Mouse (Mus musculus) erythroid progenitor cell, adult 5-6 weeks (primary cell): ENCODE data around the gene Cd248. TPM values are rescaled to one million over a fixed set of nuclear protein-coding genes. Genes with fewer than 3 reads are reported as not detected.

Experiments
- ATAC-seq: replicated peaks from 2 replicates; pipeline ENCODE4 v1.8.0; 2016; ENCODE audit warnings: moderate number of reproducible peaks, mild to moderate bottlenecking, moderate TSS enrichment, inconsistent platforms; ENCODE audit not compliant: poor library complexity, low FRiP score, severe bottlenecking
- total RNA-seq, 2 experiments: library from RNA; stranded (forward) in 1 of 2; stranded (reverse) in 1 of 2; fragments of 150-400 nt in 1 of 2; fragments of 186-747, 209-891 nt in 1 of 2; gene quantifications; 2 replicates each; pipeline versions ENCODE4 v1.2.3 to v1.2.4; 2015 to 2017; ENCODE audit warnings: low replicate concordance in 2 of 2

Gene Cd248
- total RNA-seq, 2 experiments from 2014 or later = not detected

- ATAC-seq = no peak
Measured at GRCm38 (mm10) chr19:5095887-5096474, 28.1 kb downstream of the Cd248 start.

- no peak for ATAC-seq
Measured at GRCm38 (mm10) chr19:5097521-5098362, 29.9 kb downstream of the Cd248 start.

- ATAC-seq = no peak; the same call in 1 of the 2 replicates
Measured at GRCm38 (mm10) chr19:5098363-5099143, 30.7 kb downstream of the Cd248 start, which contains the start of gene Cnih2. Gene Cnih2 (minus strand): TSS chr19:5098521.

- ATAC-seq = 0 out of 2 replicates have a peak, but pooled peaks have one; percentile 6
Measured at GRCm38 (mm10) chr19:5106074-5106473, 38.2 kb downstream of the Cd248 start.

GRCm38 (mm10) chr19:5106731-5107191, 38.9 kb downstream of the Cd248 start, which contains the start of gene Rab1b:
Gene Rab1b (minus strand): TSS chr19:5107072.
- peak; percentile 95 for ATAC-seq

GRCm38 (mm10) chr19:5107556-5108270, 39.8 kb downstream of the Cd248 start:
- ATAC-seq = no peak

GRCm38 (mm10) chr19:5108271-5108575, 40.3 kb downstream of the Cd248 start:
- no peak for ATAC-seq

- no peak for ATAC-seq
Measured at GRCm38 (mm10) chr19:5108702-5109101, 40.8 kb downstream of the Cd248 start.

- ATAC-seq = no peak
Measured at GRCm38 (mm10) chr19:5109659-5110453, 42.0 kb downstream of the Cd248 start.

GRCm38 (mm10) chr19:5113783-5114182, 45.9 kb downstream of the Cd248 start:
- no peak for ATAC-seq

- ATAC-seq = peak; percentile 76
Measured at GRCm38 (mm10) chr19:5117494-5118383, 49.9 kb downstream of the Cd248 start.

GRCm38 (mm10) chr19:5118384-5118698, 50.5 kb downstream of the Cd248 start, which contains the start of gene Klc2:
Gene Klc2 (minus strand): TSS chr19:5118560.
- no peak for ATAC-seq

Other genes with a start within 250 kb of the Cd248 start
- gene Ccs, start 228.7 kb upstream of the Cd248 start, total RNA-seq (2015; ENCODE audit: low replicate concordance) = 30.2 and 74.6 TPM in 2 replicates
- 63.1 and 81.9 TPM in 2 replicates for gene Ccs, start 228.7 kb upstream of the Cd248 start, total RNA-seq (2017; ENCODE audit: low replicate concordance)
- not detected in 2 replicates for gene Ccdc87, start 228.7 kb upstream of the Cd248 start, total RNA-seq (2015; ENCODE audit: low replicate concordance)
- not detected in 2 replicates for gene Ccdc87, start 228.7 kb upstream of the Cd248 start, total RNA-seq (2017; ENCODE audit: low replicate concordance)
- 22.0 and 71.3 TPM in 2 replicates for gene Ctsf, start 212.9 kb upstream of the Cd248 start, total RNA-seq (2015; ENCODE audit: low replicate concordance)
- 41.3 and 45.0 TPM in 2 replicates for gene Ctsf, start 212.9 kb upstream of the Cd248 start, total RNA-seq (2017; ENCODE audit: low replicate concordance)
- gene Actn3, start 190.2 kb upstream of the Cd248 start, total RNA-seq (2015; ENCODE audit: low replicate concordance) = not detected in 2 replicates
- 0.26 and 0.53 TPM in 2 replicates for gene Actn3, start 190.2 kb upstream of the Cd248 start, total RNA-seq (2017; ENCODE audit: low replicate concordance)
- gene Zdhhc24, start 189.4 kb upstream of the Cd248 start, total RNA-seq (2015; ENCODE audit: low replicate concordance) = 19.8 and 34.0 TPM in 2 replicates
- 18.0 and 24.9 TPM in 2 replicates for gene Zdhhc24, start 189.4 kb upstream of the Cd248 start, total RNA-seq (2017; ENCODE audit: low replicate concordance)
- 0.42 and 4.0 TPM in 2 replicates for gene Bbs1, start 161.4 kb upstream of the Cd248 start, total RNA-seq (2015; ENCODE audit: low replicate concordance)
- 4.5 and 7.7 TPM in 2 replicates for gene Bbs1, start 161.4 kb upstream of the Cd248 start, total RNA-seq (2017; ENCODE audit: low replicate concordance)
- 9.0 and 13.0 TPM in 2 replicates for gene Dpp3, start 139.8 kb upstream of the Cd248 start, total RNA-seq (2015; ENCODE audit: low replicate concordance)
- gene Dpp3, start 139.8 kb upstream of the Cd248 start, total RNA-seq (2017; ENCODE audit: low replicate concordance) = 9.1 and 15.7 TPM in 2 replicates
- gene Peli3, start 125.0 kb upstream of the Cd248 start, total RNA-seq (2015; ENCODE audit: low replicate concordance) = not detected in 2 replicates
- not detected in 2 replicates for gene Peli3, start 125.0 kb upstream of the Cd248 start, total RNA-seq (2017; ENCODE audit: low replicate concordance)
- gene Mrpl11, start 105.9 kb upstream of the Cd248 start, total RNA-seq (2015; ENCODE audit: low replicate concordance) = 4.7 and 8.0 TPM in 2 replicates
- 10.5 and 14.1 TPM in 2 replicates for gene Mrpl11, start 105.9 kb upstream of the Cd248 start, total RNA-seq (2017; ENCODE audit: low replicate concordance)
- gene Npas4, start 77.8 kb upstream of the Cd248 start, total RNA-seq (2015; ENCODE audit: low replicate concordance) = not detected in 2 replicates
- gene Npas4, start 77.8 kb upstream of the Cd248 start, total RNA-seq (2017; ENCODE audit: low replicate concordance) = not detected in 2 replicates
- not detected in 2 replicates for gene Slc29a2, start 44.2 kb upstream of the Cd248 start, total RNA-seq (2015; ENCODE audit: low replicate concordance)
- not detected in 2 replicates for gene Slc29a2, start 44.2 kb upstream of the Cd248 start, total RNA-seq (2017; ENCODE audit: low replicate concordance)
- not detected in 2 replicates for gene B4gat1, start 29.3 kb upstream of the Cd248 start, total RNA-seq (2015; ENCODE audit: low replicate concordance)
- gene B4gat1, start 29.3 kb upstream of the Cd248 start, total RNA-seq (2017; ENCODE audit: low replicate concordance) = 0.68 TPM in 1 of 2 replicates, not detected in the other
- 1.3 and 4.0 TPM in 2 replicates for gene AC124502.3, start 29.2 kb upstream of the Cd248 start, total RNA-seq (2015; ENCODE audit: low replicate concordance)
- gene AC124502.3, start 29.2 kb upstream of the Cd248 start, total RNA-seq (2017; ENCODE audit: low replicate concordance) = 2.1 TPM in 1 of 2 replicates, not detected in the other
- gene Brms1, start 26.7 kb upstream of the Cd248 start, total RNA-seq (2015; ENCODE audit: low replicate concordance) = 4.6 and 13.0 TPM in 2 replicates
- 4.5 and 10.9 TPM in 2 replicates for gene Brms1, start 26.7 kb upstream of the Cd248 start, total RNA-seq (2017; ENCODE audit: low replicate concordance)
- gene Rin1, start 17.6 kb upstream of the Cd248 start, total RNA-seq (2015; ENCODE audit: low replicate concordance) = 0.42 TPM in 1 of 2 replicates, not detected in the other
- gene Rin1, start 17.6 kb upstream of the Cd248 start, total RNA-seq (2017; ENCODE audit: low replicate concordance) = not detected in 2 replicates
- gene Tmem151a, start 17.5 kb downstream of the Cd248 start, total RNA-seq (2015; ENCODE audit: low replicate concordance) = not detected in 2 replicates
- not detected in 2 replicates for gene Tmem151a, start 17.5 kb downstream of the Cd248 start, total RNA-seq (2017; ENCODE audit: low replicate concordance)
- gene Yif1a, start 20.5 kb downstream of the Cd248 start, total RNA-seq (2015; ENCODE audit: low replicate concordance) = 5.0 and 10.8 TPM in 2 replicates
- gene Yif1a, start 20.5 kb downstream of the Cd248 start, total RNA-seq (2017; ENCODE audit: low replicate concordance) = 6.2 TPM in 1 of 2 replicates, not detected in the other
- gene Cnih2, start 30.4 kb downstream of the Cd248 start, total RNA-seq (2015; ENCODE audit: low replicate concordance) = not detected in 2 replicates
- 0.39 TPM in 1 of 2 replicates, not detected in the other for gene Cnih2, start 30.4 kb downstream of the Cd248 start, total RNA-seq (2017; ENCODE audit: low replicate concordance)
- 12.2 and 13.7 TPM in 2 replicates for gene Rab1b, start 39.0 kb downstream of the Cd248 start, total RNA-seq (2015; ENCODE audit: low replicate concordance)
- 20.5 and 23.3 TPM in 2 replicates for gene Rab1b, start 39.0 kb downstream of the Cd248 start, total RNA-seq (2017; ENCODE audit: low replicate concordance)
- gene Klc2, start 50.5 kb downstream of the Cd248 start, total RNA-seq (2015; ENCODE audit: low replicate concordance) = 10.5 TPM in 1 of 2 replicates, not detected in the other
- gene Klc2, start 50.5 kb downstream of the Cd248 start, total RNA-seq (2017; ENCODE audit: low replicate concordance) = 0.90 TPM in 1 of 2 replicates, not detected in the other
- gene Pacs1, start 205.0 kb downstream of the Cd248 start, total RNA-seq (2015; ENCODE audit: low replicate concordance) = 13.4 and 29.2 TPM in 2 replicates
- gene Pacs1, start 205.0 kb downstream of the Cd248 start, total RNA-seq (2017; ENCODE audit: low replicate concordance) = 6.8 and 15.5 TPM in 2 replicates
- gene Sf3b2, start 227.4 kb downstream of the Cd248 start, total RNA-seq (2015; ENCODE audit: low replicate concordance) = 82.5 and 114 TPM in 2 replicates
- 107 and 146 TPM in 2 replicates for gene Sf3b2, start 227.4 kb downstream of the Cd248 start, total RNA-seq (2017; ENCODE audit: low replicate concordance)
- not detected in 2 replicates for gene Gal3st3, start 230.3 kb downstream of the Cd248 start, total RNA-seq (2015; ENCODE audit: low replicate concordance)
- gene Gal3st3, start 230.3 kb downstream of the Cd248 start, total RNA-seq (2017; ENCODE audit: low replicate concordance) = not detected in 2 replicates